Mouse (Mus musculus) heart, adult 2 months (tissue): ENCODE measurements around the gene Eml6.

Source experiments
- CTCF ChIP-seq: fragments of 200-600 bp; IDR thresholded peaks from 2 replicates; pipeline ENCODE4 v1.8.1; 2022; ENCODE audit warnings: antibody characterized with exemption, mild to moderate bottlenecking, moderate library complexity
- EP300 ChIP-seq: fragments of 200-500 bp; IDR thresholded peaks from 2 replicates; pipeline ENCODE4 v1.6.1; 2011; ENCODE audit warnings: low read depth, low read length, control low read depth; ENCODE audit not compliant: insufficient read depth
- POLR2A ChIP-seq: fragments of 200-500 bp; IDR thresholded peaks from 2 replicates; pipeline ENCODE4 v1.6.1; 2011; ENCODE audit warnings: mild to moderate bottlenecking, low read depth, low read length, control low read depth; ENCODE audit not compliant: insufficient read depth

- TF ChIP-seq POLR2A (no peak), CTCF (peak; percentile 75), EP300 (no peak)
Observed at GRCm38 (mm10) chr11:29714789-29715188, 311.0 kb downstream of the Eml6 start.
